In genomic region chr17:31074666-31075065, GRCm38 (mm10) we compare ENCODE assay signal across 9 mouse cellular contexts. TPM values are rescaled to one million over a fixed set of nuclear protein-coding genes. Genes with fewer than 3 reads are reported as not detected.
A peak's percentile ranks its signal among the peaks of the same experiment; 100 is the strongest.
DNase-seq lines count a peak whose midpoint lies in the region; ATAC-seq lines count a peak whose summit lies in the region.
"Had no signal": no experiment of that assay in that cellular context is flagged by ENCODE, and none has a peak within 500 bp of the region (broad histone marks: within the 10 kb centered on the region; RNA-seq: fewer than 3 reads in every experiment).

No protein-coding gene starts in this region.

- no peaks in the 10 kb centered on the region for H3K27me3 ChIP-seq in forebrain, embryonic 12.5 days

- DNase-seq in layer of hippocampus, adult 9-11 months: peak; percentile 57
- no peak for DNase-seq in layer of hippocampus, adult 18-20 months (ENCODE audit: low spot score in 2 of 2)
- DNase-seq in ZHBTc4 (ENCODE audit: low read depth, low spot score): peak; percentile 20
- DNase-seq in heart, postnatal 14 days: peak; percentile 14 to 33
- DNase-seq in natural killer cell, adult 2 months (ENCODE audit: low spot score in 2 of 2): peak; percentile 40 to 71
- DNase-seq in left cerebral cortex, postnatal 14 days (ENCODE audit: low spot score in 2 of 2): no peak
- no peak for DNase-seq in urinary bladder, postnatal 14 days (ENCODE audit: low spot score)

- H3K9me3 ChIP-seq in forebrain, embryonic 12.5 days: no peaks in the 10 kb centered on the region
- H3K9me3 ChIP-seq: limb, embryonic 13.5 days had no signal

- no peak overlapping the region for H3K9ac ChIP-seq in forebrain, embryonic 12.5 days
- H3K9ac ChIP-seq: limb, embryonic 13.5 days had no signal

- intact Hi-C loops in heart, postnatal 14 days (cut with DNase I): loop anchor here (5.0 kb wide), 1 partner anchor 57 kb away; no protein-coding TSS in a partner anchor
- intact Hi-C loops in left cerebral cortex, postnatal 14 days (cut with DNase I): no loop called here

- no peak overlapping the region for H3K4me3 ChIP-seq in forebrain, embryonic 12.5 days (replicated peaks)
- H3K4me3 ChIP-seq: limb, embryonic 13.5 days had no signal

- H3K4me1 ChIP-seq in forebrain, embryonic 12.5 days: peaks cover 69% of the 10 kb centered on the region

- 73% methylated on average over 3 of the region's 3 CpGs for WGBS in forebrain, embryonic 12.5 days

- no peaks in the 10 kb centered on the region for H3K36me3 ChIP-seq in forebrain, embryonic 12.5 days (replicated peaks)
- H3K36me3 ChIP-seq: limb, embryonic 13.5 days had no signal

- ATAC-seq in forebrain, embryonic 12.5 days (ENCODE audit: low FRiP score): no peak

- no peak overlapping the region for H3K4me2 ChIP-seq in forebrain, embryonic 12.5 days

- no peak overlapping the region for H3K27ac ChIP-seq in forebrain, embryonic 12.5 days
- H3K27ac ChIP-seq: limb, embryonic 13.5 days had no signal

RNA-seq across cellular contexts. Expression of gene Abcg1, which starts 17.2 kb away (rescaled TPM):
- 10 to 100 TPM; 84.0 to 84.6 TPM for total RNA-seq in layer of hippocampus, adult 18-20 months (2021)
- 10 to 100 TPM; 11.0 to 13.5 TPM for total RNA-seq in heart, postnatal 14 days (2021)
- 10 to 100 TPM; 41.6 to 52.7 TPM for total RNA-seq in left cerebral cortex, postnatal 14 days (2021)
- 16.2 and 16.5 TPM in 2 replicates for polyA plus RNA-seq in forebrain, embryonic 12.5 days (2016; fragmentation: Nextera tagmentation; extraction: Ambion mirVana)

RNA-seq across cellular contexts. Expression of gene Tff3, which starts 54.8 kb away (rescaled TPM):
- not detected for total RNA-seq in layer of hippocampus, adult 18-20 months (2021)
- total RNA-seq in heart, postnatal 14 days (2021): not detected
- not detected for total RNA-seq in left cerebral cortex, postnatal 14 days (2021)
- 0.88 TPM in 1 of 2 replicates, not detected in the other for polyA plus RNA-seq in forebrain, embryonic 12.5 days (2016; fragmentation: Nextera tagmentation; extraction: Ambion mirVana)
- polyA plus RNA-seq: limb, embryonic 13.5 days had no signal

Comparison
In these comparisons a context has a peak if more than half of its experiments do, and no peak if none do; other contexts are left out.
1. DNase-seq: peak in layer of hippocampus, adult 9-11 months (single experiment), ZHBTc4 (single experiment), heart, postnatal 14 days (2 of 2) and natural killer cell, adult 2 months (2 of 2); none in layer of hippocampus, adult 18-20 months (0 of 2), left cerebral cortex, postnatal 14 days (0 of 2) and urinary bladder, postnatal 14 days (single experiment).